Mouse (Mus musculus): Measurements from ENCODE around the gene Jak1. TPM values are rescaled to one million over a fixed set of nuclear protein-coding genes. Genes with fewer than 3 reads are reported as not detected.
A peak's percentile ranks its signal among the peaks of the same experiment; 100 is the strongest.

Gene Jak1
- polyA plus RNA-seq, 1 experiment from 2014 or later: 70.3 TPM

- Histone ChIP-seq H3K36me3 (peaks cover 21% of the 10 kb centered on the region), H3K4me1 (replicated peaks) (0 out of 2 replicates have a peak, but pooled peaks cover 8% of the 10 kb centered on the region), H3K4me3 (replicated peaks) (no peak overlapping the region), H3K9ac (replicated peaks) (no peak overlapping the region), H3K27me3 (no peaks in the 10 kb centered on the region), H3K4me2 (no peak overlapping the region), H3K27ac (no peak overlapping the region), H3K9me3 (no peaks in the 10 kb centered on the region)
- ATAC-seq (ENCODE audit: insufficient number of reproducible peaks, insufficient read depth, low FRiP score, low TSS enrichment, low read depth): no peak
- WGBS: 77% methylated on average over 4 of the region's 4 CpGs
Measured at GRCm38 (mm10) chr4:101143901-101144300, 121.2 kb downstream of the Jak1 start.

GRCm38 (mm10) chr4:101141768-101142167 is 123.3 kb downstream of the Jak1 start:
- H3K9me3 ChIP-seq: no peaks in the 10 kb centered on the region

DNA sequence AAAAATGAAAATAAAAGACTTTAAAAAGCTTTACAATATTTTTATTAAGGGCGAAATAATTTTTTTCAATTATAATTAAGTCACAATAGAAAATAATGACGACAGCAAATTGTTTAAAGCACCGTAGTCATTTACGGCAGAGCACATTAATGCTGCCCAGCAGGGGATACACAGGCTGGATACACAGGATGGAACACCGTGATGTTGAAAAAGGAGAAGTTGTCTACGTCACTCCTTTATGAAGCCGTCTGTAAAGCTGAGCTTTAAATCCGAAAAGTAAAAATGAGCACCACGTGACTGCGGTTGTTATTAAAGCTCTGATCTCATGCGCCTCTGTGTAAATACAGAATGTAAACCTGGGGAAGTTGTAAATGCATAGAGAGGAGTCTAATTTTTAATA is 127.1 kb downstream of the Jak1 start:
- Histone ChIP-seq H3K9ac (replicated peaks) (no peak overlapping the region), H3K36me3 (peaks cover 10% of the 10 kb centered on the region), H3K27me3 (no peaks in the 10 kb centered on the region), H3K4me3 (replicated peaks) (no peak overlapping the region), H3K27ac (no peak overlapping the region), H3K9me3 (no peaks in the 10 kb centered on the region), H3K4me1 (replicated peaks) (0 out of 2 replicates have a peak, but pooled peaks cover 7% of the 10 kb centered on the region), H3K4me2 (no peak overlapping the region)
- WGBS: 64% methylated on average over 11 of the region's 11 CpGs
- ATAC-seq (ENCODE audit: insufficient number of reproducible peaks, insufficient read depth, low FRiP score, low TSS enrichment, low read depth): no peak

More at GRCm38 (mm10) chr4:101141768-101142167, 123.3 kb downstream of the Jak1 start:
- no peak overlapping the region for H3K4me2 ChIP-seq
- 0 out of 2 replicates have a peak overlapping the region, but pooled peaks have one; percentile 23 for H3K27ac ChIP-seq
- H3K4me3 ChIP-seq (replicated peaks): no peak overlapping the region
- 0 out of 2 replicates have a peak, but pooled peaks cover 8% of the 10 kb centered on the region for H3K4me1 ChIP-seq (replicated peaks)
- ATAC-seq (ENCODE audit: insufficient number of reproducible peaks, insufficient read depth, low FRiP score, low TSS enrichment, low read depth): no peak
- H3K36me3 ChIP-seq: peaks cover 4% of the 10 kb centered on the region
- H3K9ac ChIP-seq (replicated peaks): no peak overlapping the region
- H3K27me3 ChIP-seq: no peaks in the 10 kb centered on the region
- 69% methylated on average over 5 of the region's 5 CpGs for WGBS

- no peaks in the 10 kb centered on the region for H3K4me1 ChIP-seq (replicated peaks)
Measured at GRCm38 (mm10) chr4:101135909-101136308, 129.2 kb downstream of the Jak1 start.

DNA sequence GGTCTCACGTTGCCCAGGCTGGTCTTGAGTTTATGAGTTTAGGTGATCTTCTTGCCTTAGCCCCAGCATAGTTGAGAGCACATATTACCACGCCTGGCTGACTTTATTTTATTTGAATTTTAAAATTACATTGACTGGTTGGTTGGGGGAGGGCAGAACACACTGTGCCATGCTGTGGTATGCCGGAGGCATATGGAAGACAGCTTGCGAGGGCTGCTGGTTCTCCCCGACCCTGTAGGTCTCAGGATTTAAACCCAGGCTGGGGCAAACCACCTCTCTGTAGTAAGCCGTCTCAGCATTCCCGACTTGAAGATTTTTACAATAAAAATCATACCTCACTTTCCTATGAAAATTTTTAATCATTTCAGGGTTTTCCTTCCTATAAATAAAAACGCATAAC is 130.1 kb downstream of the Jak1 start:
- Histone ChIP-seq H3K4me2 (no peak overlapping the region), H3K27me3 (no peaks in the 10 kb centered on the region), H3K4me3 (replicated peaks) (no peak overlapping the region), H3K4me1 (replicated peaks) (no peaks in the 10 kb centered on the region), H3K9me3 (no peaks in the 10 kb centered on the region), H3K36me3 (peaks cover 21% of the 10 kb centered on the region), H3K9ac (replicated peaks) (no peak overlapping the region), H3K27ac (no peak overlapping the region)
- WGBS: 71% methylated on average over 8 of the region's 8 CpGs
- ATAC-seq (ENCODE audit: insufficient number of reproducible peaks, insufficient read depth, low FRiP score, low TSS enrichment, low read depth): no peak

More at GRCm38 (mm10) chr4:101135909-101136308, 129.2 kb downstream of the Jak1 start:
- Histone ChIP-seq H3K36me3 (peaks cover 18% of the 10 kb centered on the region), H3K27ac (no peak overlapping the region), H3K4me2 (no peak overlapping the region), H3K9me3 (no peaks in the 10 kb centered on the region), H3K27me3 (no peaks in the 10 kb centered on the region), H3K9ac (replicated peaks) (no peak overlapping the region), H3K4me3 (replicated peaks) (no peak overlapping the region)
- ATAC-seq (ENCODE audit: insufficient number of reproducible peaks, insufficient read depth, low FRiP score, low TSS enrichment, low read depth): no peak
- WGBS: 94% methylated on average over 14 of the region's 14 CpGs

- 94% methylated on average over 7 of the region's 7 CpGs for WGBS
- Histone ChIP-seq H3K9ac (replicated peaks) (no peak overlapping the region), H3K4me2 (no peak overlapping the region), H3K27ac (no peak overlapping the region), H3K4me3 (replicated peaks) (no peak overlapping the region), H3K9me3 (no peaks in the 10 kb centered on the region), H3K4me1 (replicated peaks) (no peaks in the 10 kb centered on the region), H3K36me3 (peaks cover 40% of the 10 kb centered on the region), H3K27me3 (no peaks in the 10 kb centered on the region)
- ATAC-seq (ENCODE audit: insufficient number of reproducible peaks, insufficient read depth, low FRiP score, low TSS enrichment, low read depth): no peak
Measured at GRCm38 (mm10) chr4:101121002-101121401, 144.1 kb downstream of the Jak1 start.

GRCm38 (mm10) chr4:101107122-101107521 is 158.0 kb downstream of the Jak1 start:
- peaks cover 59% of the 10 kb centered on the region for H3K36me3 ChIP-seq
- no peaks in the 10 kb centered on the region for H3K27me3 ChIP-seq
- H3K9ac ChIP-seq (replicated peaks): no peak overlapping the region
- ATAC-seq (ENCODE audit: insufficient number of reproducible peaks, insufficient read depth, low FRiP score, low TSS enrichment, low read depth): no peak
- 81% methylated on average over 12 of the region's 12 CpGs for whole genome bisulfite sequencing
- H3K9me3 ChIP-seq: peaks cover 18% of the 10 kb centered on the region; the same call in 1 of the 2 replicates
- H3K4me2 ChIP-seq: no peak overlapping the region
- H3K27ac ChIP-seq: no peak overlapping the region
- H3K4me3 ChIP-seq (replicated peaks): no peak overlapping the region
- H3K4me1 ChIP-seq (replicated peaks): 0 out of 2 replicates have a peak, but pooled peaks cover 3% of the 10 kb centered on the region

Other genes with a start within 250 kb of the Jak1 start
- not detected in 2 replicates for gene Gm10577, start 244.6 kb downstream of the Jak1 start, polyA plus RNA-seq (2016; fragmentation: Nextera tagmentation; extraction: Ambion mirVana)
- gene Raver2, start 196.3 kb downstream of the Jak1 start, polyA plus RNA-seq (2016; fragmentation: Nextera tagmentation; extraction: Ambion mirVana): 18.0 and 19.7 TPM in 2 replicates
- gene Ak4, start 154.0 kb upstream of the Jak1 start, polyA plus RNA-seq (2016; fragmentation: Nextera tagmentation; extraction: Ambion mirVana): 11.8 and 12.0 TPM in 2 replicates
- gene Dnajc6, start 231.4 kb upstream of the Jak1 start, polyA plus RNA-seq (2016; fragmentation: Nextera tagmentation; extraction: Ambion mirVana): 0.66 and 1.4 TPM in 2 replicates

All from limb, embryonic 12.5 days (tissue).